Mouse (Mus musculus) liver, postnatal 0 days (tissue): Measurements from ENCODE around the gene Rcan2.

ENCODE experiments used
- CTCF ChIP-seq: sonication (generic); IDR thresholded peaks from 2 replicates; pipeline ENCODE4 v1.5.1; 2016; ENCODE audit warnings: antibody characterized with exemption, low read depth
- EP300 ChIP-seq: IDR thresholded peaks from 2 replicates; pipeline ENCODE4 v1.6.1; 2016; ENCODE audit warnings: antibody characterized with exemption, low read depth, mild to moderate bottlenecking

DNA sequence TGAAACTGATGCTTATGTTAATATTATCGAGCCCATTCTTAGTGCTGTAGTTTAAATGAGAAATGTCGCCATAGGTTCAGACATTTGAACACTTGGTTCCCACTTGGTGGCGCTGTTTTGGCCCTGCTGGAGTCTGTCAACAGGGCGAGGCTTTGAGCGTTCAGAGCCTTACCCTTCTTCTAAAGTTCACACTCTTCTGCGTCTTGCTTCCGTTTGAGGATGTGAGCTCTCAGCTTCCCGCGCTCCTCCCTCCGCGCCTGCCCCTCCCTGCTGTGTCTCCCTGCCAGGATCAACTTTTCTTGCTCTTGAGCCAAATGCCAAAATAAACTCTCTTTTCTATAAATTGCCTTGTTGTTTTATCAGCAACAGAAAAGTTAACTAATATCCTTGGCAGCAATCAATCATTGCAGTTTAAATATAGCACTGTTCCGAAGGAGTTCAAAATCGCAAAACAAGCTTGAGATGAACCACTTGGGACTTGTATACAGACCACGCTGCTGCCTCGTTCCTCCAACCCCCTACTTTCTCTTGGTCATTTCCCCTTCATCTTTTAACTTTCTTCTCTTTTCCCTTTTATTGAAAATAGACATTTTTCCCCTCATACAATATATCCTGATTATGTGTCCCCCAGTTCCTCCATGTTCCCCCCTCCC is 42.4 kb upstream of the Rcan2 start:
- no peak for TF ChIP-seq EP300
- peak; percentile 43 for TF ChIP-seq CTCF
